Comparison of ENCODE assay signal across 8 mouse cellular contexts in genomic region chr14:55745180-55745860, GRCm38 (mm10). TPM values are rescaled to one million over a fixed set of nuclear protein-coding genes. Genes with fewer than 3 reads are reported as not detected.
DNase-seq lines count a peak whose midpoint lies in the region; ATAC-seq lines count a peak whose summit lies in the region.

Gene Dhrs1, minus strand, starts transcription at chr14:55745690.
Gene Nop9, plus strand, starts transcription at chr14:55745693.

- no peaks in the 10 kb centered on the region for H3K27me3 ChIP-seq in embryonic facial prominence, embryonic 10.5 days (replicated peaks; ENCODE audit: low read depth, poor library complexity, severe bottlenecking)
- no peaks in the 10 kb centered on the region for H3K27me3 ChIP-seq in intestine, embryonic 16.5 days (replicated peaks; ENCODE audit: control insufficient read depth, insufficient read depth, low read length)
- no peaks in the 10 kb centered on the region for H3K27me3 ChIP-seq in midbrain, embryonic 11.5 days (ENCODE audit: control insufficient read depth, insufficient read depth, low read length)

- peak within 1 kb of the TSS; percentile 87 for H3K9ac ChIP-seq in intestine, embryonic 16.5 days (ENCODE audit: low read depth, low read length)
- peak within 1 kb of the TSS; percentile 88 for H3K9ac ChIP-seq in midbrain, embryonic 11.5 days (ENCODE audit: low read length)

- peak within 1 kb of the TSS; percentile 85 for H3K27ac ChIP-seq in embryonic facial prominence, embryonic 10.5 days (replicated peaks)
- peak within 1 kb of the TSS; percentile 81 for H3K27ac ChIP-seq in intestine, embryonic 16.5 days (ENCODE audit: low read length)
- H3K27ac ChIP-seq in midbrain, embryonic 11.5 days (ENCODE audit: low read depth, low read length) = no peak within 1 kb of the TSS

- intact Hi-C loops in left cerebral cortex, postnatal 4 days (cut with DNase I) = loop anchor here (2.0 kb wide), 1 partner anchor 61 kb away; no protein-coding TSS in a partner anchor

- H3K4me2 ChIP-seq in intestine, embryonic 16.5 days (ENCODE audit: low read depth, low read length) = peak within 1 kb of the TSS; percentile 98
- peak within 1 kb of the TSS; percentile 93 for H3K4me2 ChIP-seq in midbrain, embryonic 11.5 days

- no peaks in the 10 kb centered on the region for H3K9me3 ChIP-seq in embryonic facial prominence, embryonic 10.5 days
- H3K9me3 ChIP-seq in intestine, embryonic 16.5 days (ENCODE audit: control insufficient read depth, low read length) = no peaks in the 10 kb centered on the region
- H3K9me3 ChIP-seq in midbrain, embryonic 11.5 days (ENCODE audit: control insufficient read depth, low read length) = no peaks in the 10 kb centered on the region

- DNase-seq in adrenal gland, postnatal 10 days = peak; percentile 96
- peak; percentile 96 for DNase-seq in embryonic facial prominence, embryonic 10.5 days (ENCODE audit: low spot score)
- no peak for DNase-seq in gonadal fat pad, adult 2 months (ENCODE audit: low read depth)
- peak; percentile 90 for DNase-seq in left cerebral cortex, postnatal 4 days
- DNase-seq in midbrain, embryonic 11.5 days (ENCODE audit: low spot score, missing footprints) = peak; percentile 96
- peak; percentile 85 for DNase-seq in right cerebral cortex, postnatal 4 days
- DNase-seq in yolk sac, embryonic 10.5 days (ENCODE audit: low spot score) = peak; percentile 94

- ATAC-seq in intestine, embryonic 16.5 days = peak; percentile 92
- ATAC-seq in midbrain, embryonic 11.5 days (ENCODE audit: low FRiP score) = peak; percentile 91

- H3K4me1 ChIP-seq in embryonic facial prominence, embryonic 10.5 days = peaks cover 35% of the 10 kb centered on the region
- peaks cover 25% of the 10 kb centered on the region for H3K4me1 ChIP-seq in intestine, embryonic 16.5 days (ENCODE audit: control insufficient read depth, insufficient read depth, low read length)
- peaks cover 15% of the 10 kb centered on the region for H3K4me1 ChIP-seq in midbrain, embryonic 11.5 days (ENCODE audit: control insufficient read depth, insufficient read depth, low read length)

- peak within 1 kb of the TSS; percentile 90 for H3K4me3 ChIP-seq in embryonic facial prominence, embryonic 10.5 days
- H3K4me3 ChIP-seq in intestine, embryonic 16.5 days (ENCODE audit: low read length) = peak within 1 kb of the TSS; percentile 89
- H3K4me3 ChIP-seq in midbrain, embryonic 11.5 days (ENCODE audit: low read depth, low read length) = peak within 1 kb of the TSS; percentile 89

- WGBS in embryonic facial prominence, embryonic 10.5 days = 2% methylated on average over 48 of the region's 48 CpGs
- 1% methylated on average over 45 of the region's 48 CpGs for WGBS in intestine, embryonic 16.5 days
- 3% methylated on average over 29 of the region's 48 CpGs for WGBS in midbrain, embryonic 11.5 days

- H3K36me3 ChIP-seq in embryonic facial prominence, embryonic 10.5 days (replicated peaks) = peaks cover 47% of the 10 kb centered on the region
- H3K36me3 ChIP-seq in intestine, embryonic 16.5 days (ENCODE audit: control insufficient read depth, insufficient read depth, low read length) = peaks cover 6% of the 10 kb centered on the region; the same call in 1 of the 2 replicates
- H3K36me3 ChIP-seq in midbrain, embryonic 11.5 days (ENCODE audit: control insufficient read depth, insufficient read depth, low read length) = peaks cover 5% of the 10 kb centered on the region; the same call in 1 of the 2 replicates

RNA-seq across cellular contexts. Expression of gene Dhrs1, which starts in this region (rescaled TPM):
- total RNA-seq in adrenal gland, postnatal 10 days (2021) = 10 to 100 TPM; 77.4 to 82.0 TPM
- polyA plus RNA-seq in embryonic facial prominence, embryonic 10.5 days (2016; fragmentation: Nextera tagmentation; extraction: Ambion mirVana) = 57.4 and 69.6 TPM in 2 replicates
- 92.5 and 99.0 TPM in 2 replicates for polyA plus RNA-seq in gonadal fat pad, adult 2 months (2012; rRNA removed)
- polyA plus RNA-seq in intestine, embryonic 16.5 days (2015; fragmentation: Nextera tagmentation; extraction: Ambion mirVana) = 151 and 173 TPM in 2 replicates
- total RNA-seq in left cerebral cortex, postnatal 4 days (2021) = 10 to 100 TPM; 63.2 to 75.1 TPM
- polyA plus RNA-seq in midbrain, embryonic 11.5 days (2014; fragmentation: Nextera tagmentation; extraction: Ambion mirVana) = 69.5 and 70.5 TPM in 2 replicates

RNA-seq across cellular contexts. Expression of gene Nop9, which starts in this region (rescaled TPM):
- total RNA-seq in adrenal gland, postnatal 10 days (2021) = 10 to 100 TPM; 17.1 to 18.9 TPM
- polyA plus RNA-seq in embryonic facial prominence, embryonic 10.5 days (2016; fragmentation: Nextera tagmentation; extraction: Ambion mirVana) = 59.1 and 64.5 TPM in 2 replicates
- polyA plus RNA-seq in gonadal fat pad, adult 2 months (2012; rRNA removed) = 16.7 and 18.1 TPM in 2 replicates
- polyA plus RNA-seq in intestine, embryonic 16.5 days (2015; fragmentation: Nextera tagmentation; extraction: Ambion mirVana) = 28.3 and 33.6 TPM in 2 replicates
- total RNA-seq in left cerebral cortex, postnatal 4 days (2021) = 10 to 100 TPM; 19.5 to 20.1 TPM
- polyA plus RNA-seq in midbrain, embryonic 11.5 days (2014; fragmentation: Nextera tagmentation; extraction: Ambion mirVana) = 46.2 and 47.4 TPM in 2 replicates
